ENCODE assay signal across 8 mouse cellular contexts in the genomic region with DNA sequence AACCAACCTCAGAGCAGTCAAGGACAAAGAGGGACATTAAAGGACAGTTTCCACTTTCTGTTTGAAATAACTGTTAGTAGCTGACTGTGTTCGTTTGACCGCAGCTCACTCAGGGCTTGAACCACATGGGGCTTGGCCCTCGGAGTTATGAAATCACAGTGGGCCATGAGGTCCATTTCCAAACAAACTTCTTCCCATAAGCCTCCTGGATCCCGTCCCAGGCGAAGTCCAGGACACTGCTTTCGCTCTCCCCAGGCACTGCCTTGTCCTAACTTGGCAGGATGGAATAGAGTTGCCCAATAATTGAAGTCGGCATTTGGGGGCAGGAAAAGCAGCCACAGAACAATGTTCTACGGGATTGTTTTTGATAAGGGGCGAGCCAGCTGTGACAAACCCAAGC.
DNase-seq lines count a peak whose midpoint lies in the region; ATAC-seq lines count a peak whose summit lies in the region.

No protein-coding gene starts in this region.

- H3K4me2 ChIP-seq in hindbrain, embryonic 11.5 days (replicated peaks; ENCODE audit: low read depth, low read length), result no peak overlapping the region

- no peaks in the 10 kb centered on the region for H3K4me1 ChIP-seq in hindbrain, embryonic 11.5 days (replicated peaks; ENCODE audit: control insufficient read depth, insufficient read depth, low read length)

- H3K27me3 ChIP-seq in hindbrain, embryonic 11.5 days (ENCODE audit: control insufficient read depth, insufficient read depth, low read length), result no peaks in the 10 kb centered on the region

- WGBS in hindbrain, embryonic 11.5 days, result 74% methylated on average over 9 of the region's 9 CpGs

- H3K36me3 ChIP-seq in hindbrain, embryonic 11.5 days (ENCODE audit: control insufficient read depth, insufficient read depth, low read length), result no peaks in the 10 kb centered on the region

- no peak overlapping the region for H3K4me3 ChIP-seq in hindbrain, embryonic 11.5 days (ENCODE audit: low read depth, low read length)

- no peak for ATAC-seq in megakaryocyte, adult 5-6 weeks (ENCODE audit: poor library complexity, severe bottlenecking)
- ATAC-seq in hindbrain, embryonic 11.5 days (ENCODE audit: low FRiP score), result no peak

- intact Hi-C loops in left cerebral cortex, postnatal 4 days (cut with DNase I), result no loop called here
- intact Hi-C loops in heart, postnatal 36 days (cut with DNase I), result no loop called here

- no peak overlapping the region for H3K9ac ChIP-seq in hindbrain, embryonic 11.5 days (ENCODE audit: low read depth, low read length)

- H3K27ac ChIP-seq in hindbrain, embryonic 11.5 days (ENCODE audit: low read depth, low read length), result no peak overlapping the region

- DNase-seq in left cerebral cortex, postnatal 4 days, result peak; percentile 21
- DNase-seq in left cerebral cortex, adult 8-10 months (ENCODE audit: low spot score in 2 of 2), result no peak
- DNase-seq in brain, adult 2 months (ENCODE audit: low read depth, low spot score), result peak; percentile 16
- DNase-seq in heart, postnatal 36 days, result peak; percentile 67 to 73
- DNase-seq in lung, postnatal 4 days, result peak; percentile 59 to 81
- no peak for DNase-seq in frontal cortex, postnatal 36 days (ENCODE audit: low spot score in 2 of 2)
- no peak for DNase-seq in hindbrain, embryonic 11.5 days (ENCODE audit: low spot score)

- no peaks in the 10 kb centered on the region for H3K9me3 ChIP-seq in hindbrain, embryonic 11.5 days (ENCODE audit: control insufficient read depth, low read length)

Comparison
In these comparisons a context has a peak if more than half of its experiments do, and no peak if none do; other contexts are left out.
1. DNase-seq: peak in left cerebral cortex, postnatal 4 days (single experiment), brain, adult 2 months (single experiment), heart, postnatal 36 days (2 of 2) and lung, postnatal 4 days (2 of 2); none in left cerebral cortex, adult 8-10 months (0 of 2), frontal cortex, postnatal 36 days (0 of 2) and hindbrain, embryonic 11.5 days (single experiment).